Mouse (Mus musculus) ES-E14 (cell line): Measurements from ENCODE around the gene Ankrd53. TPM values are rescaled to one million over a fixed set of nuclear protein-coding genes. Genes with fewer than 3 reads are reported as not detected.
A peak's percentile ranks its signal among the peaks of the same experiment; 100 is the strongest.

ENCODE experiments used
- DNase-seq: peaks from one replicate; pipeline ENCODE4 v3.0.0-alpha.2; 2013; ENCODE audit warnings: low read depth, low spot score
- H3K27ac ChIP-seq: 2 replicates; pipeline ENCODE4 v1.5.1; 2012; ENCODE audit warnings: low read depth, mild to moderate bottlenecking, low read length, moderate library complexity, mixed read lengths; ENCODE audit not compliant: poor library complexity, insufficient read depth, severe bottlenecking
- H3K36me3 ChIP-seq: 2 replicates; pipeline ENCODE4 v1.6.1; 2012; ENCODE audit warnings: mild to moderate bottlenecking, low read length, moderate library complexity, mixed read lengths; ENCODE audit not compliant: control insufficient read depth, poor library complexity, insufficient read depth, severe bottlenecking
- H3K4me1 ChIP-seq, 2 experiments: fragments of 150-350 bp in 1 of 2; sonication (generic) in 1 of 2; 2 replicates each; pipeline ENCODE4 v1.6.1; 2012; ENCODE audit warnings: low read length in 2 of 2, mild to moderate bottlenecking in 1 of 2, mixed read lengths in 1 of 2; ENCODE audit not compliant: control insufficient read depth in 2 of 2, insufficient read depth in 2 of 2, poor library complexity in 1 of 2
- H3K4me3 ChIP-seq, 2 experiments: fragments of 150-350 bp in 1 of 2; sonication (generic) in 1 of 2; 2 replicates each; pipeline ENCODE4 v1.5.1; 2012; ENCODE audit warnings: low read length in 2 of 2, low read depth in 1 of 2, mild to moderate bottlenecking in 1 of 2, mixed read lengths in 1 of 2; ENCODE audit not compliant: insufficient read depth in 1 of 2, poor library complexity in 1 of 2, severe bottlenecking in 1 of 2
- H3K9ac ChIP-seq: 2 replicates; pipeline ENCODE4 v1.6.1; 2012; ENCODE audit warnings: low read depth, mild to moderate bottlenecking, low read length, mixed read lengths; ENCODE audit not compliant: poor library complexity, insufficient read depth, severe bottlenecking
- H3K9me3 ChIP-seq: fragments of 150-350 bp; sonication (generic); 2 replicates; pipeline ENCODE4 v1.6.1; 2012; ENCODE audit warnings: low read depth, mild to moderate bottlenecking, low read length; ENCODE audit not compliant: control insufficient read depth, insufficient read depth
- CHD2 ChIP-seq: IDR thresholded peaks from 2 replicates; pipeline ENCODE4 v1.6.1; 2014; ENCODE audit warnings: mild to moderate bottlenecking, low read depth, low read length, inconsistent platforms
- HCFC1 ChIP-seq: IDR thresholded peaks from 2 replicates; pipeline ENCODE4 v1.6.1; 2012; ENCODE audit warnings: low read length, inconsistent platforms, borderline replicate concordance; ENCODE audit not compliant: insufficient read depth
- MAFK ChIP-seq: IDR thresholded peaks from 2 replicates; pipeline ENCODE4 v1.6.1; 2014; ENCODE audit warnings: mild to moderate bottlenecking, low read depth, low read length, inconsistent platforms; ENCODE audit not compliant: insufficient read depth
- ZC3H11A ChIP-seq: IDR thresholded peaks from 2 replicates; pipeline ENCODE4 v1.6.1; 2012; ENCODE audit warnings: low read depth, mild to moderate bottlenecking, inconsistent platforms, low read length, borderline replicate concordance
- ZNF384 ChIP-seq: IDR thresholded peaks from 2 replicates; pipeline ENCODE4 v1.6.1; 2012; ENCODE audit warnings: low read depth, low read length, inconsistent platforms
- in situ Hi-C, 2 experiments: fragments of 600-800 bp; cut with MboI; formaldehyde crosslinking; loops; one replicate each; pipeline ENCODE4 v1.15.1; 2025; ENCODE audit warnings: low sequenced_read_pairs in 2 of 2, inconsistent platforms in 1 of 2; ENCODE audit not compliant: unreplicated experiment in 2 of 2
- total RNA-seq: library from RNA; depleted of rRNA; stranded (reverse); fragments of 300-350 nt; gene quantifications from 2 replicates; pipeline ENCODE4 v1.2.3, GENCODE M21; 2012

Gene Ankrd53
- total RNA-seq, 1 experiment, result 0.18 TPM

DNA sequence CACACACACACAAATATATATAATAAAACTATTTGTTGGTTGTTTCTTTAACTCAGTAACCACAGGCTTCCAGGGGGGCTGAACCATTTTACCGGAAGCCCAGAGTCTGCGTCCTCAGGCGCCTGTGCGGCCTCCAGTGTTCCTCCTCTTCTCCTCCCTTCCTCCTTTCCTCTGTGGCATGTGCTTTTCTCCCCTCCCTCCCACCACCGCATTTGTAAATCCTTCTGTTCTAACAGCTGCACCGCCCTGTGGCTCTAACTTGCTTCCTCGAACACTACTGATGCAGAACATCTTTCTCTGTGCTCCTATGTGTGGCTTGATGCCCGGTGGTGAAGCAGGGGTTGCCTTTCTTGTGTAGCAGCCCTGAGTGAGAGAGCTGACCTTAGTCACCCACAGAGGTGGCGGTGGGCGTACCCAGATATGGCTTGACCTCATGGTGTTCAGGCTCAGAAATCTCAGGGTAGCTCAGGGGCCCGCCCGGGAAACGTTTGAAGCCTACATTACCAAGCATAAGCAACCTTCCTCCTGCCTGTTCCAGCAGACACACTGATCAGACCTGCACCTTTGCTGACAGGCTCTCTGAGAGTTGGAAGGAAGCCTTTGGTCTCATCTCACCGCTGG is 33.0 kb upstream of the Ankrd53 start:
- Histone ChIP-seq H3K4me1 (no peaks in the 10 kb centered on the region; a peak in 1 of 4 replicates), H3K4me3 (no peak overlapping the region; a peak in 1 of 4 replicates), H3K36me3 (no peaks in the 10 kb centered on the region), H3K27ac (no peak overlapping the region), H3K9me3 (no peaks in the 10 kb centered on the region), H3K9ac (no peak overlapping the region)
- in situ Hi-C loops, result no loop called here
- no peak for DNase-seq
- TF ChIP-seq CHD2, result no peak

DNA sequence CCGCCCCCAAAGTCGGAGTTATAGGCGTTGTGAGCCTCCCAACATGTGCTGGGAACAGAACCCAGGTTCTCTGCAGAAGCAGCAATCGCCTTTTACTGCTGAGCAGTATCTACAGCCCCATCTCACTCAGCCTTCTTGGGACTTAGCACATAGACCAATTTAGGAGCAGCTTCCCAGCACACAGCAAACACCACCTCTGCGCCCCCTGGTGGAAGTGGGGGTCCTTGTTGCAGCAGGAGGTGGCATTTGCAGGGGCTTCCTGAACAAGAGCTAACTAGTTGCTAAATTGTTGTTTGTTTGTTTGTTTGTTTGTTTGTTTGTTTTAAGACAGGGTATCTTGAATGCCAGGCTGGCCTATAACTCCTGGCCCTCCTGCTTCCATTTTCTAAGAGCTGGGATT is 31.3 kb upstream of the Ankrd53 start:
- Histone ChIP-seq H3K9me3 (no peaks in the 10 kb centered on the region), H3K36me3 (no peaks in the 10 kb centered on the region), H3K4me1 (no peaks in the 10 kb centered on the region; a peak in 1 of 4 replicates), H3K4me3 (no peak overlapping the region), H3K27ac (no peak overlapping the region), H3K9ac (no peak overlapping the region)
- in situ Hi-C loops, result no loop called here
- DNase-seq, result peak; percentile 74
- TF ChIP-seq HCFC1, result no peak
- TF ChIP-seq ZC3H11A, result no peak

DNA sequence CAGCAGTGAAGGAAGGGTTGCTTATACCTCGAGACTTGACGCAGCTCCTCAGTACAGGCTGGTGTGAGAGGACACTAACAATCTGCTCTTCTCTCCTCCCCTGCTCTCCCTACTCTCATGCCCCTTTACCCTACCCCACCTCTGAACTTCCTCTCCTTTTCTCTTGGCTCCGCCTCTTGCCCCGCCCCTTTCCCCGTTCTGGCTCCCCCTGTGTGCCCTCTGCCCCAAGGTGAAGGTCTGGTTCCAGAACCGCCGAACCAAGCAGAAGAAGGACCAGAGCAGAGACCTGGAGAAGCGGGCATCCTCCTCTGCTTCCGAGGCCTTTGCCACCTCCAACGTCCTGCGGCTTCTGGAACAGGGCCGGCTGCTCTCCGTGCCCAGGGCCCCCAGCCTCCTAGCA is 25.1 kb upstream of the Ankrd53 start:
- in situ Hi-C loops, result no loop called here
- peak overlapping the region; percentile 40; the same call in 1 of the 2 replicates for H3K9ac ChIP-seq
- no peaks in the 10 kb centered on the region for H3K36me3 ChIP-seq
- H3K4me3 ChIP-seq, result peak overlapping the region; percentile 60 to 78
- no peak for DNase-seq
- no peaks in the 10 kb centered on the region for H3K9me3 ChIP-seq
- no peak for TF ChIP-seq HCFC1
- TF ChIP-seq CHD2, result no peak
- TF ChIP-seq ZNF384, result no peak
- no peak for TF ChIP-seq MAFK
- no peak for TF ChIP-seq ZC3H11A
- H3K4me1 ChIP-seq, result peaks cover 2 to 11% of the 10 kb centered on the region in 2 experiments
- no peak overlapping the region for H3K27ac ChIP-seq

GRCm38 (mm10) chr6:83738596-83738995 is 23.8 kb upstream of the Ankrd53 start:
- no peak for DNase-seq
- TF ChIP-seq CHD2, result no peak
- TF ChIP-seq ZNF384, result no peak
- TF ChIP-seq HCFC1, result no peak
- no peak for TF ChIP-seq ZC3H11A
- TF ChIP-seq MAFK, result no peak
- Histone ChIP-seq H3K9ac (no peak overlapping the region), H3K9me3 (no peaks in the 10 kb centered on the region), H3K4me1 (peaks cover 2 to 12% of the 10 kb centered on the region in 2 experiments), H3K4me3 (peak overlapping the region in 1 of 2 experiments; percentile 32; a peak in 2 of 4 replicates), H3K27ac (no peak overlapping the region), H3K36me3 (no peaks in the 10 kb centered on the region)
- in situ Hi-C loops, result no loop called here

- Histone ChIP-seq H3K36me3 (no peaks in the 10 kb centered on the region), H3K9me3 (no peaks in the 10 kb centered on the region), H3K4me1 (peaks cover under 1 to 21% of the 10 kb centered on the region in 2 experiments; a peak in 3 of 4 replicates), H3K9ac (no peak within 1 kb of the TSS), H3K27ac (no peak within 1 kb of the TSS), H3K4me3 (no peak within 1 kb of the TSS)
- in situ Hi-C loops, result no loop called here
- DNase-seq, result no peak
- no peak for TF ChIP-seq ZNF384
- no peak for TF ChIP-seq HCFC1
- TF ChIP-seq CHD2, result no peak
- TF ChIP-seq ZC3H11A, result no peak
- no peak for TF ChIP-seq MAFK
Measured at GRCm38 (mm10) chr6:83742761-83743160, 19.7 kb upstream of the Ankrd53 start, which contains the start of gene Atp6v1b1. TSS of gene Atp6v1b1 (plus strand) at chr6:83742990.
